Mouse (Mus musculus): ENCODE measurements around the gene Cyp11a1.

DNA sequence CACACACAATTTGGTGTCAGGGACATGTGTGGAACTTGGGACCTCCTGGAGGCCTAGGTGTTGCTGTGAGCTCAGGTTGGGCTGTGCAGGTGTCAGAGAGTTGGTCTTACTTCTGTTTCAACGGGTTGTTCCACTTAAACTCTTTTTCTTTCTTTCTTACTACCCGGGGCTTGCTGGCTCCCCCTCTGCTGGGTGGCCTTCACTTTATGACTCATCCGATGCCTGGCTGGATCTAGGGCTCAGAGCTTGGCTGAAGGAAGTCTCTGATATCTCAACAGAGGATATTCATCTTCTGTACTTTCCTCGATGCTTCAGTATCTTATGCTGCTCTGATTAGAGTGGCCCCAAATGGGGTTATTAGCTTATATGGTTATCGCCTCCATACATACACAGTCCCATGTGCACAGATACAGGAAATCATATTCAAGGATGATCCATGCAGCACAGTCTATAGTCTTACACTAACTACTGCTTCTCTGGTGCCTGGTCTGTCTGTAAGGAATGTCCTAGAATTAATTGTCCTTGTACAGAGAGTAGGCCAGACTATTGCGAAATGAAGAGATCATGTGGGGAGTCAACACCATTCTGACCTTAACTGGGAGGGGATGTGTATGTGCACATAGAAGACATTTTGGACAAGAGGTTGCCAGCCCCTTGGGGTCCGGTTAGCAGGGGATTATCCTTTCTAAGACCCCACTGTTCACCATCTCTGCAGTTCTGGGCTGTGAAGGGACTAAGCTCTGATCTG is 29.9 kb downstream of the Cyp11a1 start:
- no peak for TF ChIP-seq POLR2A (IDR thresholded peaks at IDR 0.05; ENCODE audit: borderline replicate concordance, extremely low read depth, low read depth, low read length)
- TF ChIP-seq CTCF (IDR thresholded peaks at IDR 0.05; ENCODE audit: insufficient read depth, low read length), result no peak

Data from lung, adult 2 months (tissue).